Mouse (Mus musculus): ENCODE measurements around the gene Ank3. TPM values are rescaled to one million over a fixed set of nuclear protein-coding genes. Genes with fewer than 3 reads are reported as not detected.
"Not testable (repeated sequence)": the region's sequence is repeated elsewhere in the genome, so short reads cannot be mapped to it uniquely, and the experiment has no call there.

The Ank3 gene
- polyA plus RNA-seq, 1 experiment from 2014 or later = 48.9 TPM

DNA sequence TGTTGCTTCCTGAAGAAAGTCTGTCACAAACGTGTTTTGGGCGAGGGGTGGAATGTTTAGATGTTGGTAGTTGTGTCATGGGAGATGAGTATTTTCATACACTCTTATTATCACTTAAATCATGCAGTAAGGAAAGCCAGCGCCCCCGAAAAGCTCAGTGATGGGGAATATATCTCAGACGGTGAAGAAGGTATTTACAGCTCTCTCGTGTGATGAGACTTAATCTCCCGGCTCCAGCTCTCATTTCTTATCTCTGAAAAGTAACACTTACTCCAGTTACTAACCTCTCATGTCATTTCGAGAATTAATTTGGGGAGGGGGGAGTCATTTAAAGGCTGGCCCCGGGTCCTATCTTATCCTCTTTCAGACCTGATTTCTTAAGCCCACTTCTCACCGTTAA is 505.7 kb downstream of the Ank3 start:
- Histone ChIP-seq H3K27ac (ENCODE audit: low read depth, low read length) (no peak overlapping the region), H3K4me2 (no peak overlapping the region), H3K9me3 (replicated peaks; ENCODE audit: control insufficient read depth, low read length) (no peaks in the 10 kb centered on the region), H3K9ac (ENCODE audit: low read depth, low read length) (no peak overlapping the region), H3K36me3 (ENCODE audit: control insufficient read depth, insufficient read depth, low read length) (peaks cover 5% of the 10 kb centered on the region; the same call in 1 of the 2 replicates), H3K27me3 (ENCODE audit: control insufficient read depth, insufficient read depth, low read length) (no peaks in the 10 kb centered on the region), H3K4me1 (ENCODE audit: control insufficient read depth, insufficient read depth, low read length) (peaks cover 2% of the 10 kb centered on the region; the same call in 1 of the 2 replicates), H3K4me3 (ENCODE audit: low read depth, low read length) (no peak overlapping the region)
- no peak for ATAC-seq (replicated peaks; ENCODE audit: insufficient number of reproducible peaks, low FRiP score, low TSS enrichment)
- WGBS (ENCODE audit: insufficient replicate concordance) = 24% methylated on average over 10 of the region's 10 CpGs

- no peaks in the 10 kb centered on the region for H3K27me3 ChIP-seq (ENCODE audit: control insufficient read depth, insufficient read depth, low read length)
- no peak overlapping the region for H3K4me3 ChIP-seq (ENCODE audit: low read depth, low read length)
- H3K4me1 ChIP-seq (ENCODE audit: control insufficient read depth, insufficient read depth, low read length) = peaks cover 13% of the 10 kb centered on the region; the same call in 1 of the 2 replicates
- H3K9ac ChIP-seq (ENCODE audit: low read depth, low read length) = no peak overlapping the region
- WGBS (ENCODE audit: insufficient replicate concordance) = 52% methylated on average over 12 of the region's 12 CpGs
- peak; percentile 92 for ATAC-seq (replicated peaks; ENCODE audit: insufficient number of reproducible peaks, low FRiP score, low TSS enrichment)
- H3K9me3 ChIP-seq (replicated peaks; ENCODE audit: control insufficient read depth, low read length) = no peaks in the 10 kb centered on the region
- no peaks in the 10 kb centered on the region for H3K36me3 ChIP-seq (ENCODE audit: control insufficient read depth, insufficient read depth, low read length)
- H3K27ac ChIP-seq (ENCODE audit: low read depth, low read length) = no peak overlapping the region; the same call in 1 of the 2 replicates
- no peak overlapping the region for H3K4me2 ChIP-seq
Measured at GRCm38 (mm10) chr10:69907795-69908764, 509.5 kb downstream of the Ank3 start.

DNA sequence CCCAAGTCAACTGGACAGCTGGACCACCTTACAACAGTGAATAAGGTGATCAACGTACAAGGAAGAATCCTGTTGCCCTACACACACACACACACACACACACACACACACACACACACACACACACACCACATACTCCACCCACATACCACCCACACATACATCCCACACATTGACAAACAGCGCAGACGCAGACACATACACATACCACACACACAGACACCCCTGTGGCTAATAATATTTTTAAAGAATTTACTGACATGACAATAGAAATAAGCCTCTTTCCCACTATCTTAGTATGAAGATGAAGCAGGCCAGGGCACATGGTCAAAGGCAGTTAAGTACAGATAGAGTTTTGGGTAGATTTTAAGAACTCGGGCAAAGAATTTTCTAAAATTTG is 511.3 kb downstream of the Ank3 start:
- WGBS (ENCODE audit: insufficient replicate concordance) = 64% methylated on average over 4 of the region's 4 CpGs
- peak overlapping the region; percentile 79 for H3K27ac ChIP-seq (ENCODE audit: low read depth, low read length)
- no peak overlapping the region for H3K9ac ChIP-seq (ENCODE audit: low read depth, low read length)

DNA sequence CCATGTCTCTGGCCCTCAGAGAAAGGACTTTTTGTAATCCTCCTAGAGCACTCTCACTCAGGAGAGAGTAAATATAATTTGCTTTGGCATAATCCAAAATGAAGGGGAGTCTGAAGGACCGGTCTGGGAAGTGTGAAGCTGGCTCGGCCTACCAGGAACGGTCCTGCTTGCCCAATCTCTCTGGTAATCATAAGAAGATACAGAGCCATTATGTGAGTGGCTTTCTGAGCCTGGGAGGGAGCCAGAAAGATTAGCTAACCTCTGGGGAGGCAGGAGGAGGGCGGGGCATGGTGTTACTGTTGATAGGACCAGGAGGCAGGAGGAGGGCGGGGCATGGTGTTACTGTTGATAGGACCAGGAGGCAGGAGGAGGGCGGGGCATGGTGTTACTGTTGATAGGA is 511.7 kb downstream of the Ank3 start:
- ATAC-seq (replicated peaks; ENCODE audit: insufficient number of reproducible peaks, low FRiP score, low TSS enrichment) = peak; percentile 52; the same call in 1 of the 2 replicates
- peak overlapping the region; percentile 37 for H3K4me2 ChIP-seq

More for the DNA sequence above, 511.3 kb downstream of the Ank3 start:
- Histone ChIP-seq H3K27me3 (ENCODE audit: control insufficient read depth, insufficient read depth, low read length) (no peaks in the 10 kb centered on the region), H3K4me1 (ENCODE audit: control insufficient read depth, insufficient read depth, low read length) (peaks cover 10% of the 10 kb centered on the region; the same call in 1 of the 2 replicates), H3K36me3 (ENCODE audit: control insufficient read depth, insufficient read depth, low read length) (no peaks in the 10 kb centered on the region), H3K9me3 (replicated peaks; ENCODE audit: control insufficient read depth, low read length) (no peaks in the 10 kb centered on the region), H3K4me2 (peak overlapping the region; percentile 37), H3K4me3 (ENCODE audit: low read depth, low read length) (no peak overlapping the region)
- ATAC-seq (replicated peaks; ENCODE audit: insufficient number of reproducible peaks, low FRiP score, low TSS enrichment) = no peak

GRCm38 (mm10) chr10:69910726-69911125 is 512.2 kb downstream of the Ank3 start:
- WGBS (ENCODE audit: insufficient replicate concordance) = 25% methylated on average over 5 of the region's 7 CpGs
- not testable (repeated sequence) for H3K9me3 ChIP-seq (replicated peaks; ENCODE audit: control insufficient read depth, low read length); H3K27me3 ChIP-seq (ENCODE audit: control insufficient read depth, insufficient read depth, low read length); H3K4me3 ChIP-seq (ENCODE audit: low read depth, low read length); H3K9ac ChIP-seq (ENCODE audit: low read depth, low read length); ATAC-seq (replicated peaks; ENCODE audit: insufficient number of reproducible peaks, low FRiP score, low TSS enrichment); H3K36me3 ChIP-seq (ENCODE audit: control insufficient read depth, insufficient read depth, low read length); H3K27ac ChIP-seq (ENCODE audit: low read depth, low read length)
- Histone ChIP-seq H3K4me2 (peak overlapping the region; percentile 33; the same call in 1 of the 2 replicates), H3K4me1 (ENCODE audit: control insufficient read depth, insufficient read depth, low read length) (peaks cover 10% of the 10 kb centered on the region; the same call in 1 of the 2 replicates)

More for the DNA sequence above, 511.7 kb downstream of the Ank3 start:
- 8% methylated on average over 5 of the region's 6 CpGs for WGBS (ENCODE audit: insufficient replicate concordance)
- not testable (repeated sequence) for H3K9ac ChIP-seq (ENCODE audit: low read depth, low read length); H3K36me3 ChIP-seq (ENCODE audit: control insufficient read depth, insufficient read depth, low read length); H3K27me3 ChIP-seq (ENCODE audit: control insufficient read depth, insufficient read depth, low read length); H3K4me3 ChIP-seq (ENCODE audit: low read depth, low read length); H3K9me3 ChIP-seq (replicated peaks; ENCODE audit: control insufficient read depth, low read length)
- H3K27ac ChIP-seq (ENCODE audit: low read depth, low read length) = peak overlapping the region; percentile 79
- H3K4me1 ChIP-seq (ENCODE audit: control insufficient read depth, insufficient read depth, low read length) = peaks cover 10% of the 10 kb centered on the region; the same call in 1 of the 2 replicates

DNA sequence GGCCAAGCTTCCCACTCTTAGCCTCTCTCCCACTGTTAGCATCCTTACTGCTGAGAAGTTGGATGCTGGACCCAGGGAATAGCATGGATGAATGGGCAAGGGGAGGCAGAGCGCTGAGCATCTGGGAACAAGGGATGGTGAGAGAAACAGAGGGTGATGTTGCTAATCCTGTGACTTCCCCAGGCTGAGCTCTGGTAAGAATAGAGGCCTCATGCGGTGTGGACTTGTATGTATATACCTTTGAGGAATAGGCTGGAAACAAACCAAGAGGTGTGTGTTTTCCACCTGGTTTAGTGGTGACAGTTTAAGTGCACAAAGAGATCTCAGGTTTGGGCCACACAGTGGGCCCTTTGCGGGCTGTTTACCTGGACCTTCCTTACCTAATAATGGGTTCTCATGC is 517.0 kb downstream of the Ank3 start:
- H3K4me1 ChIP-seq (ENCODE audit: control insufficient read depth, insufficient read depth, low read length) = peaks cover 4% of the 10 kb centered on the region; the same call in 1 of the 2 replicates
- no peak overlapping the region for H3K4me3 ChIP-seq (ENCODE audit: low read depth, low read length)
- H3K27ac ChIP-seq (ENCODE audit: low read depth, low read length) = no peak overlapping the region
- H3K9me3 ChIP-seq (replicated peaks; ENCODE audit: control insufficient read depth, low read length) = no peaks in the 10 kb centered on the region
- no peak overlapping the region for H3K4me2 ChIP-seq
- H3K9ac ChIP-seq (ENCODE audit: low read depth, low read length) = no peak overlapping the region
- WGBS (ENCODE audit: insufficient replicate concordance) = 80% methylated on average over 3 of the region's 3 CpGs
- no peak for ATAC-seq (replicated peaks; ENCODE audit: insufficient number of reproducible peaks, low FRiP score, low TSS enrichment)
- no peaks in the 10 kb centered on the region for H3K27me3 ChIP-seq (ENCODE audit: control insufficient read depth, insufficient read depth, low read length)
- H3K36me3 ChIP-seq (ENCODE audit: control insufficient read depth, insufficient read depth, low read length) = no peaks in the 10 kb centered on the region

GRCm38 (mm10) chr10:69916205-69916604 is 517.6 kb downstream of the Ank3 start:
- Histone ChIP-seq H3K27ac (ENCODE audit: low read depth, low read length) (no peak overlapping the region), H3K36me3 (ENCODE audit: control insufficient read depth, insufficient read depth, low read length) (no peaks in the 10 kb centered on the region), H3K9ac (ENCODE audit: low read depth, low read length) (no peak overlapping the region)

GRCm38 (mm10) chr10:69916689-69917435 is 518.3 kb downstream of the Ank3 start:
- ATAC-seq (replicated peaks; ENCODE audit: insufficient number of reproducible peaks, low FRiP score, low TSS enrichment) = no peak
- no peaks in the 10 kb centered on the region for H3K4me1 ChIP-seq (ENCODE audit: control insufficient read depth, insufficient read depth, low read length)
- 79% methylated on average over 10 of the region's 10 CpGs for WGBS (ENCODE audit: insufficient replicate concordance)
- no peaks in the 10 kb centered on the region for H3K36me3 ChIP-seq (ENCODE audit: control insufficient read depth, insufficient read depth, low read length)
- no peak overlapping the region for H3K9ac ChIP-seq (ENCODE audit: low read depth, low read length)
- no peak overlapping the region for H3K4me2 ChIP-seq
- H3K27me3 ChIP-seq (ENCODE audit: control insufficient read depth, insufficient read depth, low read length) = no peaks in the 10 kb centered on the region
- H3K4me3 ChIP-seq (ENCODE audit: low read depth, low read length) = no peak overlapping the region
- H3K9me3 ChIP-seq (replicated peaks; ENCODE audit: control insufficient read depth, low read length) = no peaks in the 10 kb centered on the region
- H3K27ac ChIP-seq (ENCODE audit: low read depth, low read length) = no peak overlapping the region

More at GRCm38 (mm10) chr10:69916205-69916604, 517.6 kb downstream of the Ank3 start:
- no peak for ATAC-seq (replicated peaks; ENCODE audit: insufficient number of reproducible peaks, low FRiP score, low TSS enrichment)
- H3K9me3 ChIP-seq (replicated peaks; ENCODE audit: control insufficient read depth, low read length) = no peaks in the 10 kb centered on the region
- peaks cover 4% of the 10 kb centered on the region; the same call in 1 of the 2 replicates for H3K4me1 ChIP-seq (ENCODE audit: control insufficient read depth, insufficient read depth, low read length)
- no peak overlapping the region for H3K4me2 ChIP-seq
- 80% methylated on average over 4 of the region's 4 CpGs for WGBS (ENCODE audit: insufficient replicate concordance)
- no peak overlapping the region for H3K4me3 ChIP-seq (ENCODE audit: low read depth, low read length)
- no peaks in the 10 kb centered on the region for H3K27me3 ChIP-seq (ENCODE audit: control insufficient read depth, insufficient read depth, low read length)
